Mouse (Mus musculus) intestine, postnatal 0 days (tissue): ENCODE measurements around the gene Ppp1r1a. TPM values are rescaled to one million over a fixed set of nuclear protein-coding genes. Genes with fewer than 3 reads are reported as not detected.

ENCODE experiments used
- ATAC-seq: fragments of 200-750 bp; cut with Nextera tagmentation; 2 replicates; pipeline ENCODE4 v1.8.0; 2017; ENCODE audit warnings: mild to moderate bottlenecking, moderate TSS enrichment, moderate library complexity
- H3K27ac ChIP-seq: fragments of 300-500 bp; sonication (generic); 2 replicates; pipeline ENCODE4 v1.5.1; 2014; ENCODE audit warnings: mild to moderate bottlenecking, low read depth, low read length, moderate library complexity
- H3K27me3 ChIP-seq: fragments of 300-500 bp; sonication (generic); replicated peaks from 2 replicates; pipeline ENCODE4 v1.6.1; 2014; ENCODE audit warnings: low read length, mixed read lengths; ENCODE audit not compliant: control insufficient read depth, insufficient read depth
- H3K36me3 ChIP-seq: fragments of 300-500 bp; sonication (generic); 2 replicates; pipeline ENCODE4 v1.6.1; 2014; ENCODE audit warnings: mild to moderate bottlenecking, moderate library complexity; ENCODE audit not compliant: control insufficient read depth, insufficient read depth
- H3K4me1 ChIP-seq: fragments of 300-500 bp; sonication (generic); replicated peaks from 2 replicates; pipeline ENCODE4 v1.6.1; 2014; ENCODE audit warnings: antibody characterized with exemption, low read length, mixed read lengths; ENCODE audit not compliant: control insufficient read depth, insufficient read depth
- H3K4me2 ChIP-seq: fragments of 300-500 bp; sonication (generic); replicated peaks from 2 replicates; pipeline ENCODE4 v1.6.1; 2014; ENCODE audit warnings: low read depth, mild to moderate bottlenecking, moderate library complexity
- H3K4me3 ChIP-seq: fragments of 300-500 bp; sonication (generic); 2 replicates; pipeline ENCODE4 v1.5.1; 2014; ENCODE audit warnings: low read depth, low read length
- H3K9ac ChIP-seq: fragments of 300-500 bp; sonication (generic); 2 replicates; pipeline ENCODE4 v1.6.1; 2014; ENCODE audit warnings: mild to moderate bottlenecking, low read depth, low read length
- H3K9me3 ChIP-seq: fragments of 300-500 bp; sonication (generic); 2 replicates; pipeline ENCODE4 v1.6.1; 2016; ENCODE audit warnings: mixed run types; ENCODE audit not compliant: control insufficient read depth
- CTCF ChIP-seq: sonication (generic); IDR thresholded peaks from 2 replicates; pipeline ENCODE4 v1.5.1; 2016; ENCODE audit warnings: low read depth, mild to moderate bottlenecking, control low read depth, antibody characterized with exemption, moderate library complexity
- WGBS: fragments of 180-500 bp; shearing (Covaris S2); extraction: QIAGEN DNeasy Blood & Tissue Kit; methylation state at CpG from one replicate; pipeline ENCODE4 v1.1.7; 2014; 5-methylcytosine and 5-hydroxymethylcytosine counted together
- polyA plus RNA-seq: library from polyadenylated mRNA; unstranded; fragments of >200 nt; fragmentation: Nextera tagmentation; extraction: Ambion mirVana; gene quantifications from 2 replicates; pipeline ENCODE4 v1.2.1, GENCODE M21; 2015

The Ppp1r1a gene
- polyA plus RNA-seq, 1 experiment from 2014 or later: 6.1 TPM

DNA sequence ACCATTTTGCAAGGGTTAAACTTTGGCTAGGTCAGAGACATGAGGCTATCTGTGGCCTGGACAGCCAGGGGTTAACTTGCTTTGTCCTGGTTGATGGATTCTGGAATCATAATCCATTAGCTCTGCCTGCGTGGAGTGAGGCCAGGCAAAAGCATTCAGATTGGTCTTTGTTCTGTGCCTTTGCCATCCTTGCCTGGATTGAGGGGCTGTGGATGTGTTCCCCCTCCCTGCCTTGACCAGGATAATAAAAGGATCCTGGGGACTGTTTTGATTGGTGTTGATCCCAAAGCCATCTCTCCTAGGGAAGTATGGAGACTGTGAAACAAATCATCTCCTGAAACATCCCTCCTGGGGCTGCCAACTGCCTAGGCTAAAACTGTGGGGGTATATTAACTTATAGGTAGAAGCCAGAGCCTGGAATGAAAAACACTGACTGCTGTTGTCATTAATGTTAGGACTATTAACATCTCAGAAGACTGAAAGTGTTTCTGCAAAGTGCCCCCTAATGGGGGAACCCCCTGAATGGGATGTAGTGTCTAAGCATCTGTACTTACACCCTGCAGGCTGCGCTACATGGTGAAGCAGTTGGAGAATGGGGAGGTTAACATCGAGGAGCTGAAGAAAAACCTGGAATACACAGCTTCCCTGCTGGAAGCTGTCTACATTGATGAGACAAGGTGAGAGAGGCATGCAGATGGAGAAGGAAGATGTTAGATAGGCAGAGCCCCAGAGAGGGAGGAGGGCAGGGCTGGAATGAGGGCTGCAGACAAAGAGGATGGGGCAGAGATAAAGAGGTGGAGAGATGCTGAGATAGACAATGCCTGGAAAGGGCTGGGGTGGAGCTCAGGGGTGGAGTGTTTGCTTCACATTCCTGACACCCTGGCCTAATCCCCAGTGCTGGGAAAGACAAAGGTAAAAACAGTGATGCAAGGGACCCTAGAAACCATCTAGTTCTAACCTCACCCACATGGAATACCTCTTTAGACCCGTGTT is 18.1 kb downstream of the Ppp1r1a start:
- Histone ChIP-seq H3K27ac (no peak overlapping the region), H3K9ac (no peak overlapping the region), H3K27me3 (no peaks in the 10 kb centered on the region), H3K4me1 (0 out of 2 replicates have a peak, but pooled peaks cover 5% of the 10 kb centered on the region), H3K4me2 (no peak overlapping the region), H3K4me3 (no peak overlapping the region), H3K36me3 (no peaks in the 10 kb centered on the region), H3K9me3 (no peaks in the 10 kb centered on the region)
- ATAC-seq: no peak
- WGBS: 35% methylated on average over 4 of the region's 4 CpGs
- TF ChIP-seq CTCF: no peak

DNA sequence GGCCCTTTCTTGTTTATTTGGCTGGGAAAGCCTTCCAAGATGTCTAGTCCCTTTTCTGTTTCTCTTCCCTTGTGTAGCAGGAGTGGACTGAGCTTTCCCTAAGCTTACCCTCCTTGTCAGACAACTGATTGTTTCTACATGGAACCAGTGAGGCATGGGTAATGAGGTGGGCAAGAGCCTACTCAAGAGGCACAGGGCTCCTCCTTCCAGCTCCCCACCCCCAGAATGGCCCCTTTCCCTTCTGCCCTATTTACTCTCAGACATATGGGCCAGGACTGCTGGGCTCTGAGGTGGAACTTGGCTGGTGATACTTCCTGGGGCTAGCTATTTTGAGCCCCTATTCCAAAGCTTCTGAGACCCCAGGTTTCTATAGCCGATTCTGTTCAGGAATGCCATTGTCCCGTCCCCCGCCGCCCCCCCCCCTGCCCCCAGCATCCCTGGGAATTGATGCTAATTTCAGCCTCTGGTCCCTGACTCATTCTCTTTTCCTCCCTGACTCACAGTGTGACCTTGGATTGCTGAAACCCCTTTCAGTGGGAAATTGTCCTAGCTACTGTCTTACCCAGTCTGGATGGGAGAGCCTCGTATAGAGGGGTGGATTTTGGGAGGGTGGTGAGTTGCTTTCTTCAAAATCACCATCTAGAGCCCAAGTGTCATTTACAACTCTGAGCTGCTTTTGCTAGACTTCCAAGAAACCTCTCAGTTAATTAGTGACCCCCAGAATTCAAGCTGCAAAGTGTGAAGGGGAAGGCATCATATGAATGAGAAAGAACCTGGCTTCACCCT is 19.0 kb downstream of the Ppp1r1a start:
- WGBS: 28% methylated on average over 5 of the region's 5 CpGs
- no peak for ATAC-seq

DNA sequence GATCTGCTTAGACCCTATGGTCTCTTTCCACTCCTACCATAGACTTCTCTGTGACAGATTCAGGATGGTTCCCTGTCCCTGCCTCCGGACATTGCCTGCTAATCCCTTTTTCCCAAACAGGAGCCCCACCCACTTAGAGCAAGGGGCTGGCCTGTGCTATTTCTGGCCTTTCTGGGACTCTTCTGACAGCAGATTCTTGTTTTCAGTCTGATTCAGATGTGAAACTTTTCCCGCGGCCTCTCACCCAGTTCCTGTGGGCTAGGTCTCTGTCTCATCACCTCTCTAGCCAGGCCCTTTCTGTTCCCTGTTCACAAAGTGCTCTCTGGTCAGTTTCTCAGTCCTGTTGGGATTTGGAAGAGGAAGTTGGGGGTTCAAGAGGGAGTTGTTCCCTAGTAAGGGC is 22.9 kb downstream of the Ppp1r1a start:
- H3K4me1 ChIP-seq: peaks cover 3% of the 10 kb centered on the region; the same call in 1 of the 2 replicates
- peak overlapping the region; percentile 63 for H3K4me2 ChIP-seq
- no peaks in the 10 kb centered on the region for H3K9me3 ChIP-seq
- no peak overlapping the region for H3K27ac ChIP-seq
- H3K27me3 ChIP-seq: peaks cover 3% of the 10 kb centered on the region; the same call in 1 of the 2 replicates
- no peak for TF ChIP-seq CTCF
- no peak overlapping the region for H3K4me3 ChIP-seq
- no peak overlapping the region; the same call in 1 of the 2 replicates for H3K9ac ChIP-seq
- no peak for ATAC-seq
- no peaks in the 10 kb centered on the region for H3K36me3 ChIP-seq
- WGBS: 39% methylated on average over 3 of the region's 3 CpGs

More for the DNA sequence above, 19.0 kb downstream of the Ppp1r1a start:
- Histone ChIP-seq H3K27me3 (no peaks in the 10 kb centered on the region), H3K9ac (no peak overlapping the region), H3K9me3 (no peaks in the 10 kb centered on the region), H3K4me1 (0 out of 2 replicates have a peak, but pooled peaks cover 5% of the 10 kb centered on the region), H3K27ac (no peak overlapping the region), H3K4me3 (no peak overlapping the region), H3K4me2 (no peak overlapping the region), H3K36me3 (no peaks in the 10 kb centered on the region)
- TF ChIP-seq CTCF: no peak

DNA sequence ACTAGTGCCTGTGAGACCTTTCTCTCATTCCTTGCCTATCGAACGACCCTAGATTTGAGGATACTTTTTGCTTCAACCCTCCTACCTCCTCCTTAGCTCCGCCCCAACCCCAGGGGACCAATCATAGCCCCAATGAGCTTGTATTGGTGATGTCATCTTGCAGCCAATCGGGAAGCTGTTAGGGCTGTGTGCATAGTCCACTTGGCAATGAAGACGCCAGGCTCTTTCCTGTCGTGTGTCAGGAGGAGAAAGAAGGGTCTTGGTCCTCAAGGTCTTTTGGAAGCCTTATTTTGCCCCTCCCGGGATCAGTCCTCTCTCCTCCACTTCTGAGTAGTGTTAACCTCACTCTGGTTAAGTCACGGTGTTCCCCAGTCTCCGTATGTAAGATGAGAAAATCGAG is 23.7 kb downstream of the Ppp1r1a start:
- H3K9me3 ChIP-seq: no peaks in the 10 kb centered on the region
- peaks cover 3% of the 10 kb centered on the region; the same call in 1 of the 2 replicates for H3K27me3 ChIP-seq
- peak overlapping the region; percentile 63 for H3K4me2 ChIP-seq
- peak overlapping the region; percentile 29; the same call in 1 of the 2 replicates for H3K4me3 ChIP-seq
- ATAC-seq: peak; percentile 90
- 3% methylated on average over 10 of the region's 10 CpGs for WGBS
- no peak for TF ChIP-seq CTCF
- no peak overlapping the region for H3K27ac ChIP-seq
- H3K9ac ChIP-seq: 0 out of 2 replicates have a peak overlapping the region, but pooled peaks have one; percentile 11
- peaks cover 3% of the 10 kb centered on the region; the same call in 1 of the 2 replicates for H3K4me1 ChIP-seq
- H3K36me3 ChIP-seq: no peaks in the 10 kb centered on the region

DNA sequence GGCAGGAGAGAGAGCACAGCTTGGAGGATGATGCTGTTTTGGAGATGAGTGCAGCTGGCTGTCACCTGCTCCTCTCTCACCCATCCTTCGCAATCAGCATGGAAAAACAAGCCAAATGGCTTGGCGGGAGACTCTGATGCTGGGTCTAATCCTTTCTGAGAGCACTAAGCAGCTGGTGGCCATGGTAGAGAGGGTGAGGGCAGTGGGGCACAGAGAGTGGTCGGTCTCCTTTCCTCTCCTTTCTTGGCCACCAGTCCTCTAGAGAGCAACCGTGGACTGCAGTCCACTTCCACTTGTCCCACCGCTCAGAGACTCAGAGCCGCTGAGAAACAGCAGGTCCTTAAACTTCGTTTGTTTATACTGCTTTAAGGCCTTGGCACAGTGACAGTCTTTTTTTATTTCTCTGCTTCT is 24.2 kb downstream of the Ppp1r1a start:
- TF ChIP-seq CTCF: no peak
- Histone ChIP-seq H3K4me2 (peak overlapping the region; percentile 63), H3K9me3 (no peaks in the 10 kb centered on the region), H3K36me3 (no peaks in the 10 kb centered on the region), H3K27me3 (peaks cover 3% of the 10 kb centered on the region; the same call in 1 of the 2 replicates), H3K27ac (no peak overlapping the region), H3K4me1 (peaks cover 3% of the 10 kb centered on the region; the same call in 1 of the 2 replicates), H3K9ac (no peak overlapping the region), H3K4me3 (peak overlapping the region; percentile 29; the same call in 1 of the 2 replicates)
- peak; percentile 23; the same call in 1 of the 2 replicates for ATAC-seq
- 12% methylated on average over 7 of the region's 7 CpGs for WGBS

DNA sequence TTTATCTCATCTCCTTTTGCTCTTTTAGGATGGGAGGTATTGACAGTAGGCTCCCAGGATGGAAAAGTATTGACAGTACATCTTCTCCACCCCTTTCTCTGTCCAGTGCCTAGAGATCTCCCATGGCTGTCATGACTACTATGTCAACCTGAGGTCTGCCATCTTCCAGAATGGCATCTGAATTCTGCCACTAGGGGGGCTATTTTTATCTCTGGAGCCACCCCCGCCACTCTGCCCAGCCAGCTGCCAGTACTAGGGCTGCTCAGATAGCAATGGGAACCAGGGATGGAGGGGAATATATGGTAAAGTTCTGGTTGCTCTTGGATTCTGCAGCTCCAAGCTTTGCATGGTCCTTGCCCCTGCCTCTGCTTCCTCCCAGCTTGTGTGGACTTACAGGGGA is 26.2 kb downstream of the Ppp1r1a start:
- no peak overlapping the region for H3K27ac ChIP-seq
- no peak for ATAC-seq
- H3K9ac ChIP-seq: no peak overlapping the region
- no peaks in the 10 kb centered on the region for H3K9me3 ChIP-seq
- peaks cover 3% of the 10 kb centered on the region; the same call in 1 of the 2 replicates for H3K4me1 ChIP-seq
- WGBS: 53% methylated on average over 1 of the region's 1 CpGs
- TF ChIP-seq CTCF: no peak
- no peak overlapping the region for H3K4me2 ChIP-seq
- H3K4me3 ChIP-seq: no peak overlapping the region
- H3K36me3 ChIP-seq: no peaks in the 10 kb centered on the region
- peaks cover 3% of the 10 kb centered on the region; the same call in 1 of the 2 replicates for H3K27me3 ChIP-seq
